Mouse (Mus musculus) spleen, adult 18-20 months (tissue): Measurements from ENCODE around the gene Carm1.
A peak's percentile ranks its signal among the peaks of the same experiment; 100 is the strongest.

Experiments
- DNase-seq, 2 experiments: peaks; one replicate each; pipeline ENCODE4 v3.0.0; 2022; ENCODE audit warnings: mixed read lengths in 2 of 2

Gene Carm1

DNA sequence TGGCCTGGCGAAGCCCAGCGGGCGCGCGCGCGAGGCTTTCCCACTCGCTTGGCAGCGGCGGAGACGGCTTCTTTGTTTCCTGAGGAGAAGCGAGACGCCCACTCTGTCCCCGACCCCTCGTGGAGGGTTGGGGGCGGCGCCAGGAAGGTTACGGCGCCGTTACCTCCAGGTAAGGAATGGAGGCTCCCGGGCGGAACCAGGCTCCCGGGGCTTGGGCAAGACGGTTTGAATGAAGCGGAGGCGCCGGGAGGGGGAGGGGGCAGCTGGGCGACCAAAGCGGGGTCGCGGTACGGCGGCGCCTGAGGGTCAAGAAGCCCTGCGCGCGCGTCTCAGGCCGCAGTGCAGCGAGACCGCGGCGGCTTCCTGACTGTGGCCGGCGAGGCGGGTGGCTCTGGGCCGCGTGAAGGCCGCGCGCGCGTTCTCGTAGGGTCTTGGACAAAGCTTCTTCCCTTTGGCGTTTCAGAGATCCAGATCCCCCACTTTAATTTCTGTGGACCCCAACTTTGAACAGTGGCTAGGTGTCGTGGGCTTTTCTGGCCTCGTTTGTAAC is 69.6 kb downstream of the Carm1 start:
- DNase-seq, result peak; percentile 82 to 90

- peak in 1 of 2 experiments; percentile 23 for DNase-seq
Observed at GRCm38 (mm10) chr9:21617066-21617465, 70.4 kb downstream of the Carm1 start.

GRCm38 (mm10) chr9:21620229-21620628 is 73.5 kb downstream of the Carm1 start:
- DNase-seq, result no peak

GRCm38 (mm10) chr9:21622676-21623075 is 76.0 kb downstream of the Carm1 start:
- no peak for DNase-seq

GRCm38 (mm10) chr9:21625342-21626339 is 78.9 kb downstream of the Carm1 start:
- peak; percentile 24 to 35 for DNase-seq

- no peak for DNase-seq
Observed at GRCm38 (mm10) chr9:21626571-21626970, 79.9 kb downstream of the Carm1 start.

DNA sequence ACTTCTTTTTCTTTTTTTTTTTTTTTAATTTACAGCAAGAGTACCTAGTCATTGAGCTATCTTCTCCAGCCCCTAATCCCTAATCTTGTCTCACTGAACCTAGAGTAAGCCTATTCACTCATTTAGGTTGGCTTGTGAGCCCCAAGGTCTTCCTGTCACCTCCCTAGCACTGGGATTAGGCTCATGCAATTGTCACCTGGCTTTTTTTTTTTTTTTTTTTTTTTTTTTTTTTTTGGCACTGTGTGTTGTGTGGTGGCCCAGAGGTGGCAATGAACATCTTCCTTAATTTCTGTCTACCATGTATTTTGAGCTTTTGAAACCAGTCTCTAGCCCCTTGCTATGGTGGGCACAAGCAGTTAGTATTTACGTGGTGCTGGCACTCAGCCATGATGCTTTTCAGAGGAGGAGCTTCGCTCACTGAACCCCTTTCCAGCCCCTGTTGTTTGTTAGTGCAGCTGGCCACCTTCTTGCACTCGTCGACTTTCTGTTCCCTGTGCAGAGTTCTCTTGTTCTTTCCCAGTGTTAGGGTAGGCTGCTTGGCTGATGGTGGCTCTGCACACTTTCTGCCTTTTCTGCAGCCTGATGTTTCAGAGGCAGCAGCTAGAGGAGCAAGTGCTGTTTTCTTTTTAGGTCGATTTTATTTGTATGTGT is 80.6 kb downstream of the Carm1 start:
- peak in 1 of 2 experiments; percentile 25 for DNase-seq

DNA sequence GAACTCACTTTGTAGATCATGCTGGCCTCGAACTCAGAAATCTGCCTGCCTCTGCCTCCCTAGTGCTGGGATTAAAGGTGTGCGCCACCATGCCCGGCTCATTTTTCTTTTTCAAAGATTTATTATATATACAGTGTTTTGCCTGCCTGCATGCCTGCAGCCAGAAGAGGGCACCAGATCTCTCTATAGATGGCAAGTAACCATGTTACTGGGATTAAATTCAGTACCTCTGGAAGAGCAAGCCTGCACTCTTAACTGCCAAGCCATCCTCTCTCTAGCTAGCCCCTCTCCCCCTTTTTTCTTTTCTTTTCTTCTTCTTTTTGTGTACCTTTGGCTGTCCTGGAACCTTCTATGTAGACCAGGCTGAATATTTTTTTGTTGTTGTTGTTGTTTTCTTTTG is 84.0 kb downstream of the Carm1 start:
- DNase-seq, result peak in 1 of 2 experiments; percentile 40

DNA sequence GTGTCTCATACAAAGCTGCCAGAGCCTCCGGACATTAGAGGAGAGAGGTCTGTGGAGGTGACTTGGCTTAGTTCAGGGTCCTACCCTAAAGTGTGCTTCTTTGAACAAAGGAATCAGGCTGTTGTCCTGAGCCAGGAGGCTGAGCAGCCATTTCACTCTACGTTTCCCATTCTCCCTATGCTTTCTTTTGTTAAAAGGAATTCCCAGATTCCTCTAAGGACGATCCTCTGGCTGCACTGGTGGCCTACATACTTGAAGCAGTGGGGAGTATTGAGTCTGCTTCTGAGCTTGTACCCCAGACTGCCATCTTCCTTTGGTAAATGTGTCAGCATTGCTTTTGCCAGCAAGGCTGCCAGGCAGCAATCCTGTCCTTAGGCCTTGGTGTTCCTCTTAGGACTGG is 86.4 kb downstream of the Carm1 start:
- DNase-seq, result no peak

GRCm38 (mm10) chr9:21635639-21636038 is 88.9 kb downstream of the Carm1 start:
- DNase-seq, result no peak

GRCm38 (mm10) chr9:21639031-21639430 is 92.3 kb downstream of the Carm1 start:
- no peak for DNase-seq
